Mouse (Mus musculus) heart, postnatal 10 days (tissue): ENCODE results near the gene Eef1akmt4. TPM values are rescaled to one million over a fixed set of nuclear protein-coding genes. Genes with fewer than 3 reads are reported as not detected.
"Not testable (repeated sequence)": the region's sequence is repeated elsewhere in the genome, so short reads cannot be mapped to it uniquely, and the experiment has no call there.

Source experiments
- DNase-seq, 2 experiments: peaks; one replicate each; pipeline ENCODE4 v3.0.0; 2021
- intact Hi-C: fragments of 180-260 bp; cut with DNase I; formaldehyde crosslinking; loops from one replicate; pipeline ENCODE4 v1.15.1; 2025
- microRNA-seq, 2 experiments: library from miRNA; unstranded; fragments of <30 nt; microRNA quantifications; one replicate each; pipeline ENCODE4 v1.2.0; 2022
- total RNA-seq, 2 experiments: library from RNA; stranded (reverse); gene quantifications; 2 replicates each; pipeline ENCODE4 v1.2.3; 2021

Gene Eef1akmt4
- total RNA-seq, 2 experiments from 2014 or later = 5.1 to 5.3 TPM

- intact Hi-C loops = loop anchor here (5.0 kb wide), 1 partner anchor 125 kb away; the partner anchor contains the start of gene Eif2b5
Measured at GRCm38 (mm10) chr16:20621991-20622685, 10.7 kb downstream of the Eef1akmt4 start.

DNA sequence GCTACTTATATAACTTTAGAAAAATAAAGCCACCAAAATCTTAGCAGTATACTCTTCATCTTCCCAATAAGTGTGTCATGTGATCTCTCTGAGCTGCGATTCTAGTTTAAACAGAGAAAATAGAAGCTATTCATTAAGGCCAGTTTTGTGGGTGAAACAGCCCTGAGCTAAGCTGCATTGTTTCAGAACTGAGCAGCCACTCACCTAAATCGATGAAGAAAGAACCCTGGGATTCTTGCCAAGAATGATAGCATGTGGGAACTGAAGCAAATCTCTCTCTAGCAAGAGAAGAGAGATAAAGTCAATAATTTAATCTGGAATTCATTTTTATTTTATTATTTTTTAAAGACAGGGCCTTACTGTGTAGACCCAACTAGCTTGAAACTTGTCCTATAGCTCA, 11.8 kb downstream of the Eef1akmt4 start:
- no peak for DNase-seq
- intact Hi-C loops = loop anchor here (5.0 kb wide), 1 partner anchor 126 kb away; the partner anchor contains the start of gene Eif2b5

More at GRCm38 (mm10) chr16:20621991-20622685, 10.7 kb downstream of the Eef1akmt4 start:
- peak; percentile 43 to 54 for DNase-seq

GRCm38 (mm10) chr16:20628871-20629391, 17.5 kb downstream of the Eef1akmt4 start:
- DNase-seq = no peak
- intact Hi-C loops = no loop called here

DNA sequence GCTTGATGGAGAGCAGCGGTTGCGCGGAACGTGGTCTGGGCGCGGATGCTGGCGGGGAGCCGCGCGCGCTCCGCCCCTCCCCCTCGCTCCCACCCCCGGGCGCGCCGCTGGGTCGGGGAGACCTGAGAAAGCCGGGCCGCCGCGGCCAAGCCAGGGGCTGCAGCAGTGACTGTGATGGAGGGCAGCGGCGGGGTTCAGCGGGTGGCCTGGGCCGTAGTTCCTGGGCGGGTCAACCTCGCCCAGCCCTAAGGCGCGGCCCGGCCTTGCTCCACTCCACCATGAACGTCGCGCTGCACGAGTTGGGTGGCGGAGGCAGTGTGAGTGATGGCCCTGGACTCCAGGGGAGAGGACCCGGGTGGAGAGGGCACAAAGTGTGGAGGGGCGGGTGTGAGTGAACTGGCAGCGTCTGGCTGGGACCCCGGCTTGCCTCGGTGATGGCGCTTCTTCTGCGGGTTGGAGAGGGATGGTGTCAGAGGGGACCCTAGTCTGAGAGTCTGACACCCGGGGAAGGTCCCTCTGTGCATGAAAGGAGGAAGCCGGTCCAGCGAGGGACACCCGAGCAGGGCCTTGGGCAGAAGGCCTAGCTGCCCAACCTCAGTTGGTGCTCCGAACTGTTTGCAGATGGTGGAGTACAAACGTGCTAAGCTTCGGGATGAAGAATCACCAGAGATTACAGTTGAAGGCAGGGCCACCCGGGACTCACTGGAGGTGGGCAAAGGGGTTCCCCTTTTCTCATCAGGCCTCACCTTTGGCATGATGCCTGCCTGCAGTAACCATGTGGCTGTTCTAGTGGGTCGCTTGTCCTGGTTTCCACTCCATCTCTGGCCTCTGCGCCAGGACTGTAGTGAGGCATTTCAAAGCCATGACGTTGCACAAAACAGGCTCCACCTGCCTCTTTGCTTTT, 18.6 kb downstream of the Eef1akmt4 start, which contains the start of gene Ece2:
Ece2 (plus strand) TSS at position 98 of the 904 bp plus-strand sequence.
- intact Hi-C loops = no loop called here
- DNase-seq = peak; percentile 7 to 15

DNA sequence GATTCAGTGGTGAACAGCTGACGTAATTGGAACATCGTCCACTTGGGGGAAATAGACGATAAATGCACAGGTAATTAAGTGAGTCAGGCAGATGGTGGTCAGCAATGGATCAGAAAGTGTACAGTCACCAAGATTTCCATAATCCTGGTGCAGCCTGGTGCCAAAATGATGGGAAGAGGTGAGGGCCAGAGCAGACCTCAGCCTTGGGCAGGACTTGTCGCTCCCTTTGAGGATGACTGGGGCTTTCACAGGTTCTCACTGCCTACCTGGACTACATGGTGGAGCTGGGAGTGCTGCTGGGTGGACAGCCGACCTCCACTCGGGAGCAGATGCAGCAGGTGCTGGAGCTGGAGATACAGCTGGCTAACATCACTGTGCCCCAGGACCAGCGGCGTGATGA, 26.0 kb downstream of the Eef1akmt4 start:
- intact Hi-C loops = no loop called here
- DNase-seq = no peak

- DNase-seq = no peak
- intact Hi-C loops = no loop called here
Measured at GRCm38 (mm10) chr16:20638367-20638766, 27.0 kb downstream of the Eef1akmt4 start.

GRCm38 (mm10) chr16:20642161-20642560, 30.8 kb downstream of the Eef1akmt4 start:
- intact Hi-C loops = loop anchor here (1.0 to 5.0 kb wide), 3 partner anchors 55 to 146 kb away; partner anchors contain the start of gene Vwa5b2
- DNase-seq = peak; percentile 69 to 82

GRCm38 (mm10) chr16:20643911-20644310, 32.5 kb downstream of the Eef1akmt4 start:
- intact Hi-C loops = loop anchor here (5.0 kb wide), 1 partner anchor 57 kb away; the partner anchor contains the start of gene Vwa5b2
- DNase-seq = no peak

GRCm38 (mm10) chr16:20651076-20651946, 39.9 kb downstream of the Eef1akmt4 start, which contains the start of gene Psmd2:
TSS of gene Psmd2 (plus strand) at chr16:20651652.
- intact Hi-C loops = loop anchor here (5.0 to 10.0 kb wide), 2 partner anchors 39 to 437 kb away; partner anchors contain the start of genes Alg3, Eef1akmt4 and Gm49333
- DNase-seq = peak; percentile 98 to 99

DNA sequence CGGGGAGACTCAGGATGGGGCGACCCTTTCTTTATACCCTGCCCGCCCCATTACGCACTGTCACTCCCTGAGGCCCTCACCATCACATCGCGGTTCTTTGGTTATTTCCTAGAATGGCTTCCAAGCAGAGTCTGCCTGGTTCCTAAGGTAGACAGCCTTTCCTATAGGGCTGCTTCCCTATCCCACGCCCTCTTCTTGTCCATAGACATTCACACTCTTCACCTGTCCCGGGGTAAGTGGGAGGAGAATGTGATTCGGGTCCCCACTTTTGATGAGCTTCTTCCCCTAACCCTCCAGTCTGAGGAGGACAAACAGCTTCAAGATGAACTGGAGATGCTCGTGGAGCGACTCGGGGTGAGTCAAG, 40.5 kb downstream of the Eef1akmt4 start:
- intact Hi-C loops = loop anchor here (2.0 to 10.0 kb wide), 3 partner anchors 21 to 437 kb away; partner anchors contain the start of genes Alg3, Eef1akmt4 and Gm49333
- no peak for DNase-seq

- intact Hi-C loops = loop anchor here (2.0 to 10.0 kb wide), 3 partner anchors 19 to 439 kb away; partner anchors contain the start of genes Alg3, Eef1akmt4 and Gm49333
- no peak for DNase-seq
Measured at GRCm38 (mm10) chr16:20653315-20653714, 41.9 kb downstream of the Eef1akmt4 start.

DNA sequence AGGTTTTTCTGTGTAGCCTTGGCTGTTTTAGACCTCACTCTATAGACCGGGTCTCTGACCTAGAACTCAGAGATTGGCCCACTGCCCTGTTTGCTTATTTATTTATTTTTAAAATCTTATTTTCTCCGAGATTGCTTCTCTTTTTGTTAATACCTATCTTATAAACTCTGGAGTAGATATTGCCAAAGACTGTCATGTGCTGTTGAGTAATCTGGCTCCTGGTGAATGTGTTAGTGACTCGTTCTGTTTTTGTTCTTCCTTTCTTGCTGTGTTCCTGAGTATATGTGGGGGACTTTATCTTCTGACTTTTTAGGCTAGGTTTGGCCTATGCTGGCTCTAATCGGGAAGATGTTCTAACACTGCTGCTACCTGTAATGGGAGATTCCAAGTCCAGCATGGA, 46.3 kb downstream of the Eef1akmt4 start:
- intact Hi-C loops = loop anchor here (10.0 kb wide), 1 partner anchor 443 kb away; no protein-coding TSS in a partner anchor
- DNase-seq = no peak

- DNase-seq, intact Hi-C loops: not testable (repeated sequence)
Measured at GRCm38 (mm10) chr16:20668013-20668412, 56.6 kb downstream of the Eef1akmt4 start, which contains the start of gene Eif4g1. TSS of gene Eif4g1 (plus strand) at chr16:20668313.

Small RNA genes within 50 kb of the gene (microRNA-seq; reads per million reads assigned to microRNA genes)
- 0 to 0.35 reads per million in 2 experiments for gene Mir1224

Other genes with a start within 250 kb of the Eef1akmt4 start
- gene Abcc5, start 185.2 kb upstream of the Eef1akmt4 start, total RNA-seq = 10 to 100 TPM; 48.1 to 53.5 TPM
- 10 to 100 TPM; 52.7 to 54.2 TPM for gene Eif2b5, start 112.8 kb upstream of the Eef1akmt4 start, total RNA-seq
- 10 to 100 TPM; 60.7 to 61.7 TPM for gene Dvl3, start 94.6 kb upstream of the Eef1akmt4 start, total RNA-seq
- gene Ap2m1, start 76.1 kb upstream of the Eef1akmt4 start, total RNA-seq = 100 to 1,000 TPM; 253 to 284 TPM
- 10 to 100 TPM; 62.9 to 66.2 TPM for gene Abcf3, start 63.0 kb upstream of the Eef1akmt4 start, total RNA-seq
- 1 to 10 TPM in 1 of 2 experiments, under 1 TPM in 1; 0.30 to 1.0 TPM for gene Vwa5b2, start 22.1 kb upstream of the Eef1akmt4 start, total RNA-seq
- under 1 TPM in 1 of 2 experiments, not detected in 1; 0.20 TPM for gene Gm49333, start within 50 bp of the Eef1akmt4 start, total RNA-seq
- 10 to 100 TPM; 11.3 to 11.8 TPM for gene Alg3, start 142 bp downstream of the Eef1akmt4 start, total RNA-seq
- 1 to 10 TPM; 1.3 to 1.6 TPM for gene Camk2n2, start 9.7 kb downstream of the Eef1akmt4 start, total RNA-seq
- gene Ece2, start 18.2 kb downstream of the Eef1akmt4 start, total RNA-seq = under 1 TPM; 0.62 TPM
- 100 to 1,000 TPM; 195 TPM for gene Psmd2, start 40.1 kb downstream of the Eef1akmt4 start, total RNA-seq
- 100 to 1,000 TPM; 353 to 356 TPM for gene Eif4g1, start 56.7 kb downstream of the Eef1akmt4 start, total RNA-seq
- 10 to 100 TPM; 16.0 to 18.9 TPM for gene Fam131a, start 81.6 kb downstream of the Eef1akmt4 start, total RNA-seq
- gene Polr2h, start 106.1 kb downstream of the Eef1akmt4 start, total RNA-seq = 10 to 100 TPM; 12.5 to 13.2 TPM
- gene Clcn2, start 106.2 kb downstream of the Eef1akmt4 start, total RNA-seq = 1 to 10 TPM; 3.3 to 3.5 TPM
- 1 to 10 TPM; 1.4 to 3.4 TPM for gene Chrd, start 121.5 kb downstream of the Eef1akmt4 start, total RNA-seq
- not detected for gene Thpo, start 122.9 kb downstream of the Eef1akmt4 start, total RNA-seq